Mouse (Mus musculus): ENCODE results near the gene Gm42906. TPM values are rescaled to one million over a fixed set of nuclear protein-coding genes. Genes with fewer than 3 reads are reported as not detected.
A peak's percentile ranks its signal among the peaks of the same experiment; 100 is the strongest.

Gene Gm42906
- polyA plus RNA-seq, 1 experiment = not detected

DNA sequence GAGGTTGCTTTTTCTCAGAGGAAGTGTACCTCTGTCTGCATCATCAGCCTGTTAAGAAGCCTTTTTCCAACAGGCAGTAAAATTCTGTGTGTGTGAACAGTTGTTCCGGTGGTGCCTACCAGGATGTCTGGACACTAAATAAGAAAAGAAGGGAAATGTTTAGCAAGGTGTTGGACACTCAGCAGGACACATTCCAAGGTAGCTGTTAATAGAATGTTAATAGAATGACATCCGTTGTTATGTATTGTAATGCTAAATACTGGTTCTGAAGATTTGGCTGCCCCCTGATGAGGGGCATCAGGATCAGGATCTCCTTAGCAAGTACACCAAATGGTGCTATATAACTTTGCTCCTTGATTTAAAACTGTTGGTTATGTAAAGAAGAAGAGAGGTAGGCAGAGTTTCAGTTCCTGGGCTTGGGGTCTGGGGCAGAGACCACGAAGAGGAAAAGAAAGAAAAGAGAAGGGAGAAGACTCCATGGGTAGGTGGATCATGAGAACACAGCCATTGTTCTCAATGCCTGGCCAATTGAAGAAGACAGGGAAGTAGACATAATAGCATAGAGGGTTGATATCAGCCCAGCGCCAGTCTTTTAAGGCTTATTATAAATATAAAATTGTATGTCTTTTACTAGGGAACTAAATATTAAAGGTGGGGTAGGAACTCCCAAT is 204.1 kb downstream of the Gm42906 start:
- H3K4me3 ChIP-seq (ENCODE audit: low read depth, low read length) = no peak overlapping the region
- TF ChIP-seq CTCF (IDR thresholded peaks at IDR 0.05; ENCODE audit: low read depth, low read length) = no peak
- TF ChIP-seq EP300 (IDR thresholded peaks at IDR 0.05; ENCODE audit: insufficient read depth, low read depth, low read length) = no peak
- TF ChIP-seq POLR2A (IDR thresholded peaks at IDR 0.05; ENCODE audit: insufficient read depth, low read length) = no peak
- peaks cover under 1% of the 10 kb centered on the region for H3K4me1 ChIP-seq (ENCODE audit: control insufficient read depth, insufficient read depth, low read length)
- H3K9me3 ChIP-seq (replicated peaks; ENCODE audit: control insufficient read depth, insufficient read depth, low read length, poor library complexity, severe bottlenecking) = no peaks in the 10 kb centered on the region
- H3K36me3 ChIP-seq (ENCODE audit: control insufficient read depth, insufficient read depth, low read length, poor library complexity, severe bottlenecking) = no peaks in the 10 kb centered on the region
- no peak overlapping the region for H3K27ac ChIP-seq (ENCODE audit: insufficient read depth, low read length)
- H3K27me3 ChIP-seq (ENCODE audit: control insufficient read depth, insufficient read depth, low read length, poor library complexity, severe bottlenecking) = no peaks in the 10 kb centered on the region
- H3K9ac ChIP-seq (ENCODE audit: low read depth, poor library complexity, severe bottlenecking) = no peak overlapping the region

DNA sequence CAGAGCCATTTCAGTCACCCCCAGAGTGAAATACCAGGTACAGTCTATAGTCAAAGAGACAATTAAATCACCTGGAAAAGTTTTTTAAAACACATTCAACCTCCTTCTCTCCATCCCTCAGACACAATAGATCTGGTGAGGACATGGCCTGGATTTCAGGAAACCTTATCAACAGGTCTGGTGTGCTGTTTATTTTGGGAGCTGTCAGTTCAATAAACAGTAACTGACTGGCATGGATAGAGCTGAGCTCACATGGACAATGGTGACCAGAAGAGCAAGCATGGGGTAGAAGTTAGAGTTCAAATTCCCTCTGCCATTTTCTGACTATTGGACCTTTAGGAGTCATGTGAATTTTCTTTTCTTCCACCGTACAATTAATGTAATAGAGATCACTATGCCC is 205.2 kb downstream of the Gm42906 start:
- TF ChIP-seq EP300 (IDR thresholded peaks at IDR 0.05; ENCODE audit: insufficient read depth, low read depth, low read length) (no peak), POLR2A (IDR thresholded peaks at IDR 0.05; ENCODE audit: insufficient read depth, low read length) (no peak), CTCF (IDR thresholded peaks at IDR 0.05; ENCODE audit: low read depth, low read length) (no peak)
- peaks cover 2% of the 10 kb centered on the region for H3K4me1 ChIP-seq (ENCODE audit: control insufficient read depth, insufficient read depth, low read length)
- no peak overlapping the region for H3K4me3 ChIP-seq (ENCODE audit: low read depth, low read length)
- H3K27ac ChIP-seq (ENCODE audit: insufficient read depth, low read length) = no peak overlapping the region
- H3K36me3 ChIP-seq (ENCODE audit: control insufficient read depth, insufficient read depth, low read length, poor library complexity, severe bottlenecking) = no peaks in the 10 kb centered on the region
- H3K9me3 ChIP-seq (replicated peaks; ENCODE audit: control insufficient read depth, insufficient read depth, low read length, poor library complexity, severe bottlenecking) = no peaks in the 10 kb centered on the region
- no peak overlapping the region for H3K9ac ChIP-seq (ENCODE audit: low read depth, poor library complexity, severe bottlenecking)
- no peaks in the 10 kb centered on the region for H3K27me3 ChIP-seq (ENCODE audit: control insufficient read depth, insufficient read depth, low read length, poor library complexity, severe bottlenecking)

DNA sequence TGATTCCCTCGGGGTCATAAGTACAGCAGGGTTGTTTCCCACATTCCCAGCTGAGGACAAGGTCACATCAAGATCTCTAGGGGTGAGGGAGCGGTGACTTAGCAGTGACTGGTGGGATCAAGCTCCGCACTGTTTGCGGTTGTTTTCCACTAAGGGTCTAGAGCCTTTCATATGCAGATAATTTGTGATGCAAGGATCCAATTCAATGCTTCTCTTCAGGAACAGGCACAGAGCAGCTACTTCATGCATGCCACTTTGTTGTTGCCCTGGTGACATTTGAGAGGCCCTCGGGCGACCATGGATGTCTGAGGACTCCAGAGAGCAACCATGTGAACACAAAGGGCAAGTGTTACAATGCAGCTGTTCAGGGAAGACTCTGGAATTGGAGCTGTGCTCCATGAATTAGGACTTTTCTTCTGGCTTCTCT is 209.3 kb downstream of the Gm42906 start:
- TF ChIP-seq EP300 (IDR thresholded peaks at IDR 0.05; ENCODE audit: insufficient read depth, low read depth, low read length) = peak; percentile 88
- TF ChIP-seq CTCF (IDR thresholded peaks at IDR 0.05; ENCODE audit: low read depth, low read length) = no peak
- H3K4me1 ChIP-seq (ENCODE audit: control insufficient read depth, insufficient read depth, low read length) = peaks cover 2% of the 10 kb centered on the region
- H3K36me3 ChIP-seq (ENCODE audit: control insufficient read depth, insufficient read depth, low read length, poor library complexity, severe bottlenecking) = no peaks in the 10 kb centered on the region
- H3K27ac ChIP-seq (ENCODE audit: insufficient read depth, low read length) = no peak overlapping the region
- no peak overlapping the region for H3K4me3 ChIP-seq (ENCODE audit: low read depth, low read length)
- no peaks in the 10 kb centered on the region for H3K9me3 ChIP-seq (replicated peaks; ENCODE audit: control insufficient read depth, insufficient read depth, low read length, poor library complexity, severe bottlenecking)
- no peaks in the 10 kb centered on the region for H3K27me3 ChIP-seq (ENCODE audit: control insufficient read depth, insufficient read depth, low read length, poor library complexity, severe bottlenecking)
- no peak overlapping the region for H3K9ac ChIP-seq (ENCODE audit: low read depth, poor library complexity, severe bottlenecking)

DNA sequence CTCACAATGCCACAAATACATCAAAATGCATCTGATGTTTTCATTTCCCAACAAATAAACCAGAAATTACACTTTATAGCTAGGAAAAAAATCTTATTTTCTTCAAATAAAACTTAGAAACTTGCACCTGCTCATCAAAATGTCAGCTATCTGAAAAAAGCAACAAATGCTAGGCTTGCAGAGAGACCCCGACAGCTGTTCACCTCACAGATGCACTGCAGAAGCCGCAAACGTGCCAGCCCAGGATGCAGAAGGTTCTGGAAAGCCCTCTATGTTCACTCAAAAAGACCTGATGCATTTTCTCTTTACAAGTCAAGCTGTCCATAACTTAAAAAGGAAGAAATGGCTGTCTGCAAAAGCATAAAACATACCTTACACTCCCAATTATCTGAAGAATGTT is 214.9 kb downstream of the Gm42906 start:
- Histone ChIP-seq H3K9me3 (replicated peaks; ENCODE audit: control insufficient read depth, insufficient read depth, low read length, poor library complexity, severe bottlenecking) (no peaks in the 10 kb centered on the region), H3K4me3 (ENCODE audit: low read depth, low read length) (no peak overlapping the region), H3K9ac (ENCODE audit: low read depth, poor library complexity, severe bottlenecking) (no peak overlapping the region), H3K4me1 (ENCODE audit: control insufficient read depth, insufficient read depth, low read length) (no peaks in the 10 kb centered on the region), H3K27ac (ENCODE audit: insufficient read depth, low read length) (no peak overlapping the region), H3K27me3 (ENCODE audit: control insufficient read depth, insufficient read depth, low read length, poor library complexity, severe bottlenecking) (no peaks in the 10 kb centered on the region), H3K36me3 (ENCODE audit: control insufficient read depth, insufficient read depth, low read length, poor library complexity, severe bottlenecking) (no peaks in the 10 kb centered on the region)
- TF ChIP-seq CTCF (IDR thresholded peaks at IDR 0.05; ENCODE audit: low read depth, low read length) (no peak), EP300 (IDR thresholded peaks at IDR 0.05; ENCODE audit: insufficient read depth, low read depth, low read length) (no peak), POLR2A (IDR thresholded peaks at IDR 0.05; ENCODE audit: insufficient read depth, low read length) (no peak)

DNA sequence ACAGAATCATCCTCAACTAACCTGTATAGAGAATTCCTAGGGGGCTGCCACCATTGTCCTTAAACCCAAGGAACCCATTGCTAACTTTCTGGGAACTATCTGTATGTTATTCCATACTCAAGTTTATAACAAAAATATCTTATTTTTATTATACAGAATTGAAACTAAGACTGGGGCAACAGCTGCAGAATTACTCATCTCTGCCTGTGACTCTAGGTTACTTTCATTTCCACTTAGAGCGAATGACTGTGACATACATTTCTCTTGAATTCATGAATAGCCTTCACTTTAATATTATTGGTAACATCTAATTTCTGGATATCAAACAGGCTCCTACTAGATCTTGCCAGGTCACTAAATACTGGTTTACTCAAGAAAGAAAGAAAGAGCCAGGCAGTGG is 217.1 kb downstream of the Gm42906 start:
- Histone ChIP-seq H3K4me3 (ENCODE audit: low read depth, low read length) (no peak overlapping the region), H3K36me3 (ENCODE audit: control insufficient read depth, insufficient read depth, low read length, poor library complexity, severe bottlenecking) (no peaks in the 10 kb centered on the region), H3K9me3 (replicated peaks; ENCODE audit: control insufficient read depth, insufficient read depth, low read length, poor library complexity, severe bottlenecking) (no peaks in the 10 kb centered on the region), H3K27me3 (ENCODE audit: control insufficient read depth, insufficient read depth, low read length, poor library complexity, severe bottlenecking) (no peaks in the 10 kb centered on the region), H3K4me1 (ENCODE audit: control insufficient read depth, insufficient read depth, low read length) (no peaks in the 10 kb centered on the region), H3K9ac (ENCODE audit: low read depth, poor library complexity, severe bottlenecking) (no peak overlapping the region), H3K27ac (ENCODE audit: insufficient read depth, low read length) (no peak overlapping the region)
- TF ChIP-seq CTCF (IDR thresholded peaks at IDR 0.05; ENCODE audit: low read depth, low read length) (no peak), EP300 (IDR thresholded peaks at IDR 0.05; ENCODE audit: insufficient read depth, low read depth, low read length) (no peak), POLR2A (IDR thresholded peaks at IDR 0.05; ENCODE audit: insufficient read depth, low read length) (no peak)

DNA sequence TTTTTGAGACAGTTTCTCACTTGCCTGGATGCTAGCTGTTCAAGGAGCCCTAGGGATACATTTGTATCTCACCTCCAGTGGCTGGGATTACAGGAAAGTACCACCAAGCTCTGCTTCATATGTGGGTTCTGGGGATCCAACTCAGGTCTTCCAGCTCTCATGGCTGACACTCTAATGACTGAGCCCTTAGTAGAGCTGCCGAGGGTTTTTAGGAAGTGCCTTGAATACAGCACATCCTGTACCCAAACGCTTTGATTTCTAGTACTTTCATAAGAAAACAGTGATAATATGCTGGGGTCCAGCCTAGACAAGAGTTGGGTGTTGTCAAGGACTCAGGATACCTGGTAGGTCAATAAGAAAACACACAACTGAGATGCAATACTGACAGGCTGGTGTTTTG is 217.9 kb downstream of the Gm42906 start:
- Histone ChIP-seq H3K27ac (ENCODE audit: insufficient read depth, low read length) (no peak overlapping the region), H3K9me3 (replicated peaks; ENCODE audit: control insufficient read depth, insufficient read depth, low read length, poor library complexity, severe bottlenecking) (no peaks in the 10 kb centered on the region), H3K27me3 (ENCODE audit: control insufficient read depth, insufficient read depth, low read length, poor library complexity, severe bottlenecking) (no peaks in the 10 kb centered on the region), H3K4me1 (ENCODE audit: control insufficient read depth, insufficient read depth, low read length) (no peaks in the 10 kb centered on the region), H3K4me3 (ENCODE audit: low read depth, low read length) (no peak overlapping the region), H3K36me3 (ENCODE audit: control insufficient read depth, insufficient read depth, low read length, poor library complexity, severe bottlenecking) (no peaks in the 10 kb centered on the region), H3K9ac (ENCODE audit: low read depth, poor library complexity, severe bottlenecking) (no peak overlapping the region)
- no peak for TF ChIP-seq CTCF (IDR thresholded peaks at IDR 0.05; ENCODE audit: low read depth, low read length)
- no peak for TF ChIP-seq EP300 (IDR thresholded peaks at IDR 0.05; ENCODE audit: insufficient read depth, low read depth, low read length)
